Mouse (Mus musculus) liver, embryonic 16.5 days (tissue): Measurements from ENCODE around the gene Epha2. TPM values are rescaled to one million over a fixed set of nuclear protein-coding genes. Genes with fewer than 3 reads are reported as not detected.
A peak's percentile ranks its signal among the peaks of the same experiment; 100 is the strongest.

ENCODE experiments used
- ATAC-seq: fragments of 200-750 bp; cut with Nextera tagmentation; 2 replicates; pipeline ENCODE4 v1.8.0; 2017; ENCODE audit warnings: low read depth, mild to moderate bottlenecking, moderate number of reproducible peaks, moderate library complexity
- H3K27ac ChIP-seq: fragments of 300-500 bp; sonication (generic); 2 replicates; pipeline ENCODE4 v1.5.1; 2014; ENCODE audit warnings: mild to moderate bottlenecking, low read length
- H3K27me3 ChIP-seq: fragments of 300-500 bp; sonication (generic); 2 replicates; pipeline ENCODE4 v1.6.1; 2014; ENCODE audit warnings: low read depth, low read length, mixed read lengths; ENCODE audit not compliant: control insufficient read depth, insufficient read depth
- H3K36me3 ChIP-seq: fragments of 300-500 bp; sonication (generic); 2 replicates; pipeline ENCODE4 v1.6.1; 2014; ENCODE audit warnings: mild to moderate bottlenecking; ENCODE audit not compliant: control insufficient read depth, insufficient read depth
- H3K4me1 ChIP-seq: fragments of 300-500 bp; sonication (generic); 2 replicates; pipeline ENCODE4 v1.6.1; 2014; ENCODE audit warnings: low read depth, low read length, mixed read lengths; ENCODE audit not compliant: control insufficient read depth
- H3K4me2 ChIP-seq: fragments of 300-500 bp; sonication (generic); 2 replicates; pipeline ENCODE4 v1.6.1; 2014; ENCODE audit warnings: low read depth, low read length, mixed read lengths
- H3K4me3 ChIP-seq: fragments of 300-500 bp; sonication (generic); 2 replicates; pipeline ENCODE4 v1.5.1; 2014; ENCODE audit warnings: low read depth, mild to moderate bottlenecking, low read length
- H3K9ac ChIP-seq: fragments of 300-500 bp; sonication (generic); 2 replicates; pipeline ENCODE4 v1.6.1; 2014; ENCODE audit warnings: low read depth, low read length
- H3K9me3 ChIP-seq: fragments of 300-500 bp; sonication (generic); replicated peaks from 2 replicates; pipeline ENCODE4 v1.6.1; 2016; ENCODE audit warnings: low read length; ENCODE audit not compliant: control insufficient read depth
- WGBS: fragments of 180-500 bp; shearing (Covaris S2); extraction: QIAGEN DNeasy Blood & Tissue Kit; methylation state at CpG from one replicate; pipeline ENCODE4 v1.1.7; 2014; ENCODE audit not compliant: insufficient replicate concordance; 5-methylcytosine and 5-hydroxymethylcytosine counted together
- polyA plus RNA-seq: library from polyadenylated mRNA; unstranded; fragments of >200 nt; fragmentation: Nextera tagmentation; extraction: Ambion mirVana; gene quantifications from 2 replicates; pipeline ENCODE4 v1.2.1, GENCODE M21; 2015

The Epha2 gene
- polyA plus RNA-seq: 0.53 and 0.93 TPM in 2 replicates

DNA sequence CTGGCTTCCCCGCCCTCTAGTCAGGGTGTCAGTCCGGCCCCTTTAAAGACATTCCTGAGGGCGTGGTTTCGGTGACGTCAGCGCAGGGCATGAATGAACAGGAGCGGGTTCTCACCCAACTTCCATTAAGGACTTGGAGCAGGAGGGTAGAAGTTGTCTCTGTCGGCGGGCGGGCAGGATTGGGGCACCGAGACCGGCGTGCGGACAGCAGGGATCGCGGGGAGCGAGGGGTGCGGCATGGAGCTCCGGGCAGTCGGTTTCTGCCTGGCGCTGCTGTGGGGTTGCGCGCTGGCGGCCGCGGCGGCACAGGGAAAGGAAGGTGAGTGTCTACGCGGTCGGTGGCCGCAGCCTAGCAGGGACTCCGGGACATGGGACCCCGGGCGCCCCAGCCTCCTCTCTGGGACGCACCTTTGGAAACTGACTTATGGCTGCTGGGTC is at the start of gene Epha2:
Epha2 (plus strand) TSS at position 125 of the 438 bp plus-strand sequence.
- no peak within 1 kb of the TSS for H3K27ac ChIP-seq
- peak within 1 kb of the TSS; percentile 36 for H3K9ac ChIP-seq
- peak; percentile 67 for ATAC-seq
- H3K27me3 ChIP-seq: peaks cover 51% of the 10 kb centered on the region
- H3K9me3 ChIP-seq: no peaks in the 10 kb centered on the region
- H3K4me2 ChIP-seq: peak within 1 kb of the TSS; percentile 62
- WGBS: under 1% methylated on average over 35 of the region's 35 CpGs
- H3K4me1 ChIP-seq: no peaks in the 10 kb centered on the region; the same call in 1 of the 2 replicates
- H3K36me3 ChIP-seq: no peaks in the 10 kb centered on the region
- peak within 1 kb of the TSS; percentile 57 for H3K4me3 ChIP-seq

DNA sequence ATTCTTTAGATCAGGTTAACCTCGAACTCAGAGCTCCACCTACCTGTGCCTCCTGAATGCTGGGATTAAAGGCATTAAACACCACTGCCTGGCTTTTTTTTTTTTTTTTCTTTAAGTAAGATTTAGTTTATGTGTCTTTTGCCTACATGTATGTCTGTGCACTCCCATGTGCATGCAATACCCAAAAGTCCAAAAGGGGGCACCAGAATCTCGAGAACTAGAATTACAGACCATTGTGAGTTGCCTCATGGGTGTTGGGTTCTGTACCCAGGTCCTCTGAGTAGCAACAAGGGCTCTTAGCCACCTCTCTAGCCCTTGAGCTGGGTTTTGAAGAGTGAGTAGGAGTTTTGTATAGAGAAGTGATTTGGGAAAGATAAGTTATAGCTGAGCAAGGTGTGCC is 48.4 kb upstream of the Epha2 start:
- no peaks in the 10 kb centered on the region for H3K4me1 ChIP-seq

DNA sequence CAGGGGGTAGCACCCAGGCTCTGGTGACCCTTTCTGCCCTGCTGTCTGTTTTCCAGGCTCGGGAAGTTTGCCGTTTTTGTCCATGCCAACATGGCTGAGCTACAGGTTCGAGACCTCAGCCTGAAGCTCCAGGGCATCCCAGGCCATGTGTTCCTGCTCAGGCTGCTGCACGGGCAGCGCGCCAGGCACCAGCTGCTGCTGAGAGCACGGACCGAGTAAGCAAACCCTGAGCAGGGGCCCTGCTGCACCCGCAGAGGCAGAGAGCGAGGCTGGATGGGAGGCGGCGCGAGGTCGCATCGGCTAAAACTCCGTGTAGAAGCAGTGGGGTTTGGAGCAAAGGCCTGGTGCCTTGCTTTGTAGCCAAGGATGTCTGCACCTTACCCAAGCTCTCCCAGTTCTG is 46.8 kb upstream of the Epha2 start:
- 80% methylated on average over 16 of the region's 16 CpGs for WGBS
- Histone ChIP-seq H3K27ac (no peak overlapping the region), H3K9me3 (no peaks in the 10 kb centered on the region), H3K4me2 (no peak overlapping the region), H3K27me3 (peaks cover under 1% of the 10 kb centered on the region), H3K4me3 (no peak overlapping the region), H3K36me3 (no peaks in the 10 kb centered on the region), H3K9ac (no peak overlapping the region), H3K4me1 (no peaks in the 10 kb centered on the region)
- no peak for ATAC-seq

More for the DNA sequence above, 48.4 kb upstream of the Epha2 start:
- peaks cover 17% of the 10 kb centered on the region for H3K27me3 ChIP-seq
- H3K9me3 ChIP-seq: no peaks in the 10 kb centered on the region
- H3K4me2 ChIP-seq: no peak overlapping the region
- no peak overlapping the region for H3K4me3 ChIP-seq
- H3K9ac ChIP-seq: no peak overlapping the region
- WGBS: 28% methylated on average over 2 of the region's 2 CpGs
- no peak overlapping the region for H3K27ac ChIP-seq
- H3K36me3 ChIP-seq: no peaks in the 10 kb centered on the region
- no peak for ATAC-seq

GRCm38 (mm10) chr4:141257440-141257839 is 43.6 kb upstream of the Epha2 start:
- Histone ChIP-seq H3K9me3 (no peaks in the 10 kb centered on the region), H3K27me3 (no peaks in the 10 kb centered on the region), H3K4me2 (no peak overlapping the region), H3K9ac (no peak overlapping the region), H3K4me1 (no peaks in the 10 kb centered on the region), H3K27ac (no peak overlapping the region), H3K4me3 (no peak overlapping the region), H3K36me3 (no peaks in the 10 kb centered on the region)
- ATAC-seq: no peak
- 55% methylated on average over 5 of the region's 5 CpGs for WGBS

DNA sequence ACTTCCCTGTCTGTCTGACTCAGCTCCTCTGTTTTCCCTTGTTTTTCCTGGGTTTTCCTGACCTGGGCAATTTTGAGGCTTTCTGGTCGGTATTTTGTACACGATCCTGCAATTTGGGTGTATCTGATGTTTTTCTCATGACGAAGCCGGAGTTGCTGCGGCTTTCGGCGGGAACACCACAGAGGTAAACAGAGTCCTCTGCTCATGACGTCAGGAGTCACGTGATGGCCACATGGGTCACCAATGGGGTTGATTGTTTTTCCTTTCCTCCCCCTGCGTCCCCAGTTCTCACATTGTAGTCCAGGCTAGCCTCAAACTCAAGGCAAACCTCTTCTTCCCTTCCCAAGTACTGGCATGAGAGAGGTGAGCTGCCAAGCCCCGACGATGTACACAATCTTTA is 41.6 kb upstream of the Epha2 start:
- Histone ChIP-seq H3K27me3 (no peaks in the 10 kb centered on the region), H3K4me2 (no peak overlapping the region), H3K27ac (no peak overlapping the region), H3K4me3 (no peak overlapping the region), H3K9me3 (no peaks in the 10 kb centered on the region), H3K36me3 (no peaks in the 10 kb centered on the region), H3K9ac (no peak overlapping the region), H3K4me1 (no peaks in the 10 kb centered on the region)
- WGBS: 69% methylated on average over 12 of the region's 12 CpGs
- ATAC-seq: no peak

- H3K36me3 ChIP-seq: no peaks in the 10 kb centered on the region
- H3K4me3 ChIP-seq: no peak overlapping the region
- H3K4me1 ChIP-seq: no peaks in the 10 kb centered on the region
- no peak overlapping the region for H3K9ac ChIP-seq
- H3K27me3 ChIP-seq: no peaks in the 10 kb centered on the region
- H3K9me3 ChIP-seq: no peaks in the 10 kb centered on the region
- no peak overlapping the region for H3K27ac ChIP-seq
- WGBS: 56% methylated on average over 16 of the region's 16 CpGs
- H3K4me2 ChIP-seq: no peak overlapping the region
- ATAC-seq: no peak
Observed at GRCm38 (mm10) chr4:141260007-141260723, 40.9 kb upstream of the Epha2 start.

DNA sequence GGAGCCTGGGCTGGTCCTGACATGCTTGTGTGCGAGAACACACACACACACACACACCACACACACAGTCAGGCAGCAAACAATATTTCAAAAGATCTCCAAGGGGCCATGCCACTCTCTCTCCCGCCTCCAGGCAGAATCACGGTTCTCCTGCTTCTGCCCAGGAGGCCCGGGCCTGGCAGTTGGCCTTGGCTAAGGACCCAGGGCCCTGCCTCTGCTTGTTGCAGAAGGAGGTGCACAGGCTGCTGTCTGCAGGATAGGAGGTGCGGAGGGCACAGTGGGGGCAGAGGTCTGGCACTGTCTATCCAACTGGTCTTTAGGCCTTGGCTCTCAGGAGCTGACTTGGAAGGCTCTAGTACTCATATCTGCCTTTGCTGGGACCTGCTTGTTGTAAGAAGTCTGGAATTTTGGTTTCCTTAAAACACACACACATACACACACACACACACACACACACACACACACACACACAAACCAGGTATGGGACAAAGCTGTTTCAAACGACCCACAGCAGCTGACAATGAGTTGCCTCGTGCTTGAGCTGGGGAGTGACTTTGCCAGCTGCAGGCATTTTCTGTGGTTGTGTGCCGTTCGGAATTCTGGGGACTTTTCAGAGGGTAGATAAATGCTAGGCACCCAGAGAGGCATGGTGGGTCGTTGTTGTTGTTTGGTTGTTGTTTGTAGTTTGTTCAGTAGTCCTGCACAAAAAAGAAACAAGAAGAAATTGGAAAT is 38.0 kb upstream of the Epha2 start:
- 62% methylated on average over 10 of the region's 10 CpGs for WGBS
- no peak for ATAC-seq

DNA sequence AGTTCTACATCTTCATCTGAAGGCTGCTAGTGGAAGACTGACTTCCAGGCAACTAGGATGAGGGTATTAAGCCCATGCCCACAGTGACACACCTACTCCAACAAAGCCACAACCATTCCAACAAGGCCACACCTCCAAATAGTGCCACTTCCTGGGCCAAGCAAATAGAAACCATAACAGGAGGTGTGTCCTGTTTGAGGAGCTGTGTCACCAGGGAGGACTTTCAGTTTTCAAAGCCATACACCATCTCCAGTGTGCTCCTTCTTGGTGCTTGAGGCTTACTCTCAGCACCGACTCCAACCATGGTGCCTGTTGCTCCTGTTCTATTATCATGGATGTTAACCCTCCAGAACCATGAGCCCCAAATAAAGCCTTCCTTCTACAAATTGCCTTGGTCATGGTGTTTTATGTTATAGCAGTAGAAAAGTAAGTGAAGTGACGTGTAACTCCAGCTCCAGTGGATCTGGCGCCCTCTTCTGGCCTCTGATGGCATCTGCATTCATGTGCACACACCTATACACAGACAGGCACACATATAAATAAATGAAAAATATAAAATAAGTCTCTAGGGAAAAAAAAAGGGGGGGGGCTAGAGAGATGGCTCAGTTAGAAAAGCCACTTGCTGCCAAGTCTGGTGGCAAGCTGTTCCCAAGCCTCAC is 34.9 kb upstream of the Epha2 start:
- no peak for ATAC-seq

More for the DNA sequence above, 38.0 kb upstream of the Epha2 start:
- no peaks in the 10 kb centered on the region for H3K9me3 ChIP-seq
- no peak overlapping the region for H3K27ac ChIP-seq
- H3K9ac ChIP-seq: no peak overlapping the region
- H3K4me2 ChIP-seq: no peak overlapping the region
- no peaks in the 10 kb centered on the region for H3K4me1 ChIP-seq
- no peaks in the 10 kb centered on the region for H3K27me3 ChIP-seq
- H3K4me3 ChIP-seq: no peak overlapping the region
- no peaks in the 10 kb centered on the region for H3K36me3 ChIP-seq

More for the DNA sequence above, 34.9 kb upstream of the Epha2 start:
- Histone ChIP-seq H3K9me3 (no peaks in the 10 kb centered on the region), H3K4me2 (no peak overlapping the region), H3K27me3 (no peaks in the 10 kb centered on the region), H3K4me1 (no peaks in the 10 kb centered on the region), H3K27ac (no peak overlapping the region), H3K36me3 (no peaks in the 10 kb centered on the region), H3K4me3 (no peak overlapping the region), H3K9ac (no peak overlapping the region)
- WGBS: 72% methylated on average over 3 of the region's 3 CpGs
